Mouse (Mus musculus): ENCODE measurements at regions not wholly inside any gene's neighbourhood (a gene's known extent, or its start where the extent isn't known, plus 50 kb on each side); places are given as distances from the start of the nearest gene placed in this dataset.
A peak's percentile ranks its signal among the peaks of the same experiment; 100 is the strongest.

GRCm38 (mm10) chr12:60584846-60585245, 938.1 kb upstream of the Lrfn5 start:
- no peaks in the 10 kb centered on the region for H3K36me3 ChIP-seq (ENCODE audit: control insufficient read depth in 1 of 2, insufficient read depth in 2 of 2, low read length in 2 of 2)
- H3K27ac ChIP-seq (ENCODE audit: control insufficient read depth, low read depth, low read length), result no peak overlapping the region
- TF ChIP-seq ZC3H11A (IDR thresholded peaks at IDR 0.05; ENCODE audit: low read depth, low read length), result peak; percentile 52
- peak; percentile 56 for TF ChIP-seq RAD21 (IDR thresholded peaks at IDR 0.05; ENCODE audit: low read depth, low read length)
- no peak for TF ChIP-seq POLR2AphosphoS2 (IDR thresholded peaks at IDR 0.05; ENCODE audit: low read length)
- no peak for TF ChIP-seq NELFE (IDR thresholded peaks at IDR 0.05; ENCODE audit: low read depth, low read length)
- TF ChIP-seq CHD1 (IDR thresholded peaks at IDR 0.05; ENCODE audit: low read depth, low read length), result no peak
- TF ChIP-seq ZNF384 (IDR thresholded peaks at IDR 0.05; ENCODE audit: low read depth, low read length), result no peak
- TF ChIP-seq MYB (IDR thresholded peaks at IDR 0.05; ENCODE audit: low read depth, low read length), result no peak
- peak; percentile 13 to 57 (median 19); a peak in 4 of 6 replicates for TF ChIP-seq CTCF (IDR thresholded peaks at IDR 0.05 in 2 of 3, conservative IDR thresholded peaks at IDR 0.05 in 1 of 3; ENCODE audit: control insufficient read depth in 1 of 3, insufficient read depth in 1 of 3, low read depth in 2 of 3, low read length in 3 of 3, poor library complexity in 1 of 3, severe bottlenecking in 1 of 3)
- no peak for TF ChIP-seq GABPA (IDR thresholded peaks at IDR 0.05; ENCODE audit: low read depth, low read length)
- no peak for TF ChIP-seq HCFC1 (IDR thresholded peaks at IDR 0.05; ENCODE audit: low read depth, low read length)
- TF ChIP-seq E2F4 (IDR thresholded peaks at IDR 0.05; ENCODE audit: borderline replicate concordance, low read depth, low read length), result no peak
- no peak for TF ChIP-seq GATA1 (IDR thresholded peaks at IDR 0.05; ENCODE audit: low read depth, low read length)
- TF ChIP-seq SMC3 (IDR thresholded peaks at IDR 0.05; ENCODE audit: low read depth, low read length), result peak; percentile 76
- no peak for TF ChIP-seq ZMIZ1 (IDR thresholded peaks at IDR 0.05; ENCODE audit: low read depth, low read length)
- TF ChIP-seq MYC (IDR thresholded peaks at IDR 0.05; ENCODE audit: low read depth, low read length), result no peak
- TF ChIP-seq TCF12 (IDR thresholded peaks at IDR 0.05; ENCODE audit: low read depth, low read length), result no peak
- no peak for TF ChIP-seq MAX (IDR thresholded peaks at IDR 0.05; ENCODE audit: low read length)
- no peak for TF ChIP-seq MAZ (IDR thresholded peaks at IDR 0.05; ENCODE audit: low read depth, low read length)
- H3K27me3 ChIP-seq (ENCODE audit: control insufficient read depth in 1 of 2, insufficient read depth in 2 of 2, low read length in 2 of 2), result no peaks in the 10 kb centered on the region
- no peaks in the 10 kb centered on the region for H3K79me2 ChIP-seq (ENCODE audit: control insufficient read depth, insufficient read depth, low read length, poor library complexity)
- H3K9me3 ChIP-seq (replicated peaks; ENCODE audit: insufficient read depth, low read length), result no peaks in the 10 kb centered on the region
- no peak overlapping the region for H3K9ac ChIP-seq (ENCODE audit: control insufficient read depth, low read depth, low read length, poor library complexity, severe bottlenecking)
- no peak overlapping the region for H3K4me3 ChIP-seq (ENCODE audit: control insufficient read depth in 1 of 2, insufficient read depth in 1 of 2, low read depth in 2 of 2, low read length in 2 of 2)
- peak; percentile 24 for DNase-seq (ENCODE audit: low read depth, low spot score)
- H3K4me1 ChIP-seq (ENCODE audit: control insufficient read depth in 1 of 2, insufficient read depth in 2 of 2, low read length in 2 of 2), result no peaks in the 10 kb centered on the region

Data from MEL (cell line).